Mouse (Mus musculus): Measurements from ENCODE around the gene Gm27021. TPM values are rescaled to one million over a fixed set of nuclear protein-coding genes. Genes with fewer than 3 reads are reported as not detected.
A peak's percentile ranks its signal among the peaks of the same experiment; 100 is the strongest.

The Gm27021 gene
- polyA plus RNA-seq, 1 experiment = 10.0 TPM

DNA sequence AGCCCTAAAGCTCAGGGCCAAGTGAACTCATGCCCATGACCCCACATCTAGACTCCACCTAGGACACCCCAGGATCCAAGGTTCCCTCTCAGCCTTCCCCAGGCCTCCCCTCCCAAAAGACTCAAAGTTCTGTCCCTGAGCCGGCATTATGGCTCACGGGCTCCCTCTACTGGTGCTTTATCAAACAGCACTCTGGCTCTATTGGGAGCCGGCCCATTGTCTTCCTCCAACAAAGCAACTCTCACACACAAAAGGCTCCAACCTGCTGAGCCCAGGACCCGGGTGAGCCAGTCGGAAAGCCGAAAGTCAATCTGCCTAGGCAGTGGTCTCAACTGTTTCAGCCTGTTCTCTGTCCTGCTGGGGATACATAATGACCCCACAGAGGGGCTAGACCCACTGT, 49.8 kb downstream of the Gm27021 start:
- no peak for TF ChIP-seq FLI1 (IDR thresholded peaks at IDR 0.05; ENCODE audit: low read length)
- no peak for TF ChIP-seq GATA1 (IDR thresholded peaks at IDR 0.05; ENCODE audit: borderline replicate concordance, low read length)
- Histone ChIP-seq H3K4me1 (peaks cover 68% of the 10 kb centered on the region), H3K4me3 (replicated peaks) (no peak overlapping the region), H3K27me3 (replicated peaks) (peaks cover 37% of the 10 kb centered on the region), H3K36me3 (replicated peaks; ENCODE audit: low read length) (no peaks in the 10 kb centered on the region), H3K9me3 (no peaks in the 10 kb centered on the region)

DNA sequence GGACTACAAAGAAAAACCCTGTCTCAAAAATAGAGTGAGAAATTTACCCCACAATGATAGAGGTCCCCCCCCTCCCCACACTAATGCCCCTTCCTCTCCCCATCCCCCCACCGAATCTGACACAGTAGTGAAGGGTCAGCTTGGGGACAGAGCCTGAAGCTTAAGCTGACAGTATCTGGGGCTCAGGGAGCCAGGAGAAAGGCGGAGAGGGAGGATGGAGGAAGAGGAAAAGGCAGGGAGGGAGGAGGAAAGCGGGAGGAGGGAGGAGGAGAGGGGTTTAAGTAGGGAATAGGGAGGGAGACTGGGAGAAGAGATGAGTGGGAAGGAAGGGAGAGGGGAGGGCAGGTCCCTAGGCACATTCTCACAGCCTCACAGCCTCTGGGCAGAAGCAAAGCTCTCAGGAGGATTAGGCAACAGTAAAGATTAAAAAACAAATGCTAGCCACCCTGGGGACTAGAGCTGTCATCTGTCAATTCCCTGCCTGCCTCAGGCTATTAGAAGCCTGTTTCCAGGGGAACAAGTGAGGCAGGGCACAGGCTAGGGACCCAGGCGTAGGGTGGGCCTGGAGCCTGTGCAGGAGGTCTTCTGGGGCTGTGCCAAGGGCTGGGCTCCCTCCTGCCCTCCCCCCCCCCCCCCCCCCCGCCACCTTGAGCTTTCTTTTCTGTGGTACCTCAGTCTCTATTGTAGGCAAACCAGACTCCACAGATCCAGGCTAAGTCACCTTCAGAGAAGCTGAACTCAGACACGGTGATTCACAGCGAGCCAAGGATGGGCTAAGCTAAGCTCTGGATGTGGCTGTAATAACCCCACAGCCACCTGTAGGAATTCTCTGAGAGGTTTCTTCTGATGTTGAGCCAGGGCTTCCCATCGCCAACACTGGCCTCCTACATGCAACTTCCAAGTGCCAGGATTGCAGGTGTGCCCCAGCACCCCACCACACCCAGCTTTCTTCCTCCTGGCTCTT, 50.9 kb downstream of the Gm27021 start:
- H3K9me3 ChIP-seq = no peaks in the 10 kb centered on the region; the same call in 1 of the 2 replicates
- TF ChIP-seq GATA1 (IDR thresholded peaks at IDR 0.05; ENCODE audit: borderline replicate concordance, low read length) (no peak), FLI1 (IDR thresholded peaks at IDR 0.05; ENCODE audit: low read length) (no peak)
- H3K27me3 ChIP-seq (replicated peaks) = peaks cover 45% of the 10 kb centered on the region
- peaks cover 67% of the 10 kb centered on the region for H3K4me1 ChIP-seq
- H3K36me3 ChIP-seq (replicated peaks; ENCODE audit: low read length) = no peaks in the 10 kb centered on the region
- no peak overlapping the region for H3K4me3 ChIP-seq (replicated peaks)

GRCm38 (mm10) chr8:120614491-120614890, 53.4 kb downstream of the Gm27021 start:
- TF ChIP-seq FLI1 (IDR thresholded peaks at IDR 0.05; ENCODE audit: low read length) = no peak
- no peak for TF ChIP-seq GATA1 (IDR thresholded peaks at IDR 0.05; ENCODE audit: borderline replicate concordance, low read length)
- Histone ChIP-seq H3K27me3 (replicated peaks) (peaks cover 66% of the 10 kb centered on the region), H3K4me1 (peaks cover 46% of the 10 kb centered on the region), H3K36me3 (replicated peaks; ENCODE audit: low read length) (no peaks in the 10 kb centered on the region), H3K4me3 (replicated peaks) (no peak overlapping the region), H3K9me3 (peaks cover 7% of the 10 kb centered on the region)

- TF ChIP-seq GATA1 (IDR thresholded peaks at IDR 0.05; ENCODE audit: borderline replicate concordance, low read length) = no peak
- no peak for TF ChIP-seq FLI1 (IDR thresholded peaks at IDR 0.05; ENCODE audit: low read length)
These were observed 57.1 kb downstream of the Gm27021 start for GRCm38 (mm10) chr8:120610824-120611223.

DNA sequence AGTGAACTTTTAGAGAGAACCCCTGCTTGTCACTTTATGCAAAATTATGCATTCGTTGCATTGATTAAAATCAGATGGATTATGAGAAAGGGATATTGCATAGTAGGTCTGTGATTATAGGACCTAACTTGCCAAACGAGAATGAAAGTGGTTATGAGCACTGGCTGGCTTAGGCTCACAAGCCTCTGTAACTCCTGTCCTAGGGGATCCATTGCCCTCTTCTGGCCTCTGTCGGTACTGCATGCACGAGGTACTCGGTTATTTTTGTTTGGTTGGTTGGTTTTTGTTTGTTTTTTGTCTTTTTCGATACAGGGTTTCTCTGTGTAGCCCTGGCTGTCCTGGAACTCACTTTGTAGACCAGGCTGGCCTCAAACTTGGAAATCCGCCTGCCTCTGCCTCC, 60.0 kb downstream of the Gm27021 start:
- Histone ChIP-seq H3K36me3 (replicated peaks; ENCODE audit: low read length) (no peaks in the 10 kb centered on the region), H3K4me3 (replicated peaks) (peak overlapping the region; percentile 83), H3K4me1 (peaks cover 34% of the 10 kb centered on the region), H3K27me3 (replicated peaks) (peaks cover 45% of the 10 kb centered on the region), H3K9me3 (peaks cover 7% of the 10 kb centered on the region)
- no peak for TF ChIP-seq GATA1 (IDR thresholded peaks at IDR 0.05; ENCODE audit: borderline replicate concordance, low read length)
- no peak for TF ChIP-seq FLI1 (IDR thresholded peaks at IDR 0.05; ENCODE audit: low read length)

More at GRCm38 (mm10) chr8:120610824-120611223, 57.1 kb downstream of the Gm27021 start:
- Histone ChIP-seq H3K4me3 (replicated peaks) (no peak overlapping the region), H3K27me3 (replicated peaks) (peaks cover 64% of the 10 kb centered on the region), H3K4me1 (peaks cover 39% of the 10 kb centered on the region), H3K36me3 (replicated peaks; ENCODE audit: low read length) (no peaks in the 10 kb centered on the region), H3K9me3 (peaks cover 7% of the 10 kb centered on the region)

- Histone ChIP-seq H3K36me3 (replicated peaks; ENCODE audit: low read length) (no peaks in the 10 kb centered on the region), H3K9me3 (peaks cover 7% of the 10 kb centered on the region), H3K27me3 (replicated peaks) (peaks cover 44% of the 10 kb centered on the region), H3K4me3 (replicated peaks) (peak overlapping the region; percentile 83), H3K4me1 (peaks cover 34% of the 10 kb centered on the region)
- no peak for TF ChIP-seq GATA1 (IDR thresholded peaks at IDR 0.05; ENCODE audit: borderline replicate concordance, low read length)
- TF ChIP-seq FLI1 (IDR thresholded peaks at IDR 0.05; ENCODE audit: low read length) = no peak
These were observed 60.4 kb downstream of the Gm27021 start for GRCm38 (mm10) chr8:120607460-120607859.

DNA sequence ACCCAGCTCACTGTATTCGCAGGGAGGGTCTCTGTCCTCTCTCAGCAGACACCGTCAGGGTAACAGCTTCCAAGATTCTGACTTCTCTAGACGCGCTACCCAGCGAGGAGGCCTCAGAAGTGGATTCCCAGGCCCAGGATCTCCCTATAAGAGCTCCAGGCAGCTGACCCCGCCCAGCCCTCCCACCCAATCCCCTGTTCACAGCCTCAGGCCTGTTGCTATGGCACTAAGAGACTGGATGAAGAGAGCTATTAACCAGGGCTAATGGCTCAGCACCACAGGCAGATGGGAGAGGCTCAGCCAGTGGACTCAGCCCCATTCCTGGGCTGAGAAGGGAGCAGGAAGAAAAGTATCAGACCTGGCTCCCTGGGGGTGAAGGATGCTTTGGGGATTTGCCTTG, 65.2 kb downstream of the Gm27021 start:
- TF ChIP-seq GATA1 (IDR thresholded peaks at IDR 0.05; ENCODE audit: borderline replicate concordance, low read length) (no peak), FLI1 (IDR thresholded peaks at IDR 0.05; ENCODE audit: low read length) (no peak)
- H3K27me3 ChIP-seq (replicated peaks) = peaks cover 19% of the 10 kb centered on the region
- H3K9me3 ChIP-seq = peaks cover 9% of the 10 kb centered on the region
- H3K4me3 ChIP-seq (replicated peaks) = no peak overlapping the region
- H3K4me1 ChIP-seq = peaks cover 25% of the 10 kb centered on the region
- no peaks in the 10 kb centered on the region for H3K36me3 ChIP-seq (replicated peaks; ENCODE audit: low read length)

GRCm38 (mm10) chr8:120599504-120599903, 68.4 kb downstream of the Gm27021 start:
- Histone ChIP-seq H3K4me3 (replicated peaks) (no peak overlapping the region), H3K27me3 (replicated peaks) (peaks cover 11% of the 10 kb centered on the region), H3K4me1 (peaks cover 23% of the 10 kb centered on the region), H3K9me3 (peaks cover 11% of the 10 kb centered on the region), H3K36me3 (replicated peaks; ENCODE audit: low read length) (no peaks in the 10 kb centered on the region)
- TF ChIP-seq GATA1 (IDR thresholded peaks at IDR 0.05; ENCODE audit: borderline replicate concordance, low read length) (no peak), FLI1 (IDR thresholded peaks at IDR 0.05; ENCODE audit: low read length) (no peak)

DNA sequence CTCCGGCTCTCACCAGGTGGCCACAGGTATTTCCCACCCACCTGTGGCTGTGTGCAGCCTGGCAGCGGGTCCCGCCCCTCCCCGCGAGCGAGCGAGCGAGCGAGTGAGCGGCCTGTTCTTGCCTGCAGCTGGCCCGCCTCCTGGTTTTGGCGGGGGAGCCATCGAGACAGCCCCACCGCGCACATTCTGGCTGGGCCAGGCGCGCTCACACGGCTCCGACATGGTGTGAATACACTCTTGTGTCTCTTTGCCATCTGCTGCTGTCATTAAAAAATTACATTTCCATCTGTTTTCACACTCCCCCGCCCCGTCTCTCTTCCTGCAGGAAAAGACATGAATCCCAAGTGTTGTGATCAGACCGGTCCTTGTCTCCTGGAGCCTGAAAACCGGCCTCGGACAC, 69.3 kb downstream of the Gm27021 start:
- TF ChIP-seq GATA1 (IDR thresholded peaks at IDR 0.05; ENCODE audit: borderline replicate concordance, low read length) (no peak), FLI1 (IDR thresholded peaks at IDR 0.05; ENCODE audit: low read length) (no peak)
- Histone ChIP-seq H3K36me3 (replicated peaks; ENCODE audit: low read length) (no peaks in the 10 kb centered on the region), H3K4me3 (replicated peaks) (no peak overlapping the region), H3K4me1 (peaks cover 20% of the 10 kb centered on the region), H3K9me3 (peaks cover 14% of the 10 kb centered on the region), H3K27me3 (replicated peaks) (peaks cover 11% of the 10 kb centered on the region)

GRCm38 (mm10) chr8:120595963-120596362, 71.9 kb downstream of the Gm27021 start:
- Histone ChIP-seq H3K36me3 (replicated peaks; ENCODE audit: low read length) (no peaks in the 10 kb centered on the region), H3K27me3 (replicated peaks) (peaks cover 2% of the 10 kb centered on the region)
- no peak for TF ChIP-seq GATA1 (IDR thresholded peaks at IDR 0.05; ENCODE audit: borderline replicate concordance, low read length)
- TF ChIP-seq FLI1 (IDR thresholded peaks at IDR 0.05; ENCODE audit: low read length) = no peak

More at GRCm38 (mm10) chr8:120595963-120596362, 71.9 kb downstream of the Gm27021 start:
- peaks cover 33% of the 10 kb centered on the region for H3K4me1 ChIP-seq
- H3K4me3 ChIP-seq (replicated peaks) = no peak overlapping the region
- peaks cover 5% of the 10 kb centered on the region; the same call in 1 of the 2 replicates for H3K9me3 ChIP-seq
